Comparison of ENCODE assay signal across 9 mouse cellular contexts in genomic region chr17:57334761-57335150, GRCm38 (mm10). TPM values are rescaled to one million over a fixed set of nuclear protein-coding genes. Genes with fewer than 3 reads are reported as not detected.
DNase-seq lines count a peak whose midpoint lies in the region; ATAC-seq and TF ChIP-seq lines count a peak whose summit lies in the region.
"Had no signal": no experiment of that assay in that cellular context is flagged by ENCODE, and none has a peak within 500 bp of the region (broad histone marks: within the 10 kb centered on the region; RNA-seq: fewer than 3 reads in every experiment).

No protein-coding gene starts in this region.

- no peak overlapping the region; the same call in 1 of the 2 replicates for H3K4me3 ChIP-seq in bone marrow macrophage, adult 2 months (ENCODE audit: insufficient read depth, low read length)
- no peak overlapping the region for H3K4me3 ChIP-seq in heart, embryonic 14.5 days (ENCODE audit: control insufficient read depth in 1 of 2, insufficient read depth in 1 of 2, low read depth in 1 of 2, low read length in 2 of 2)
- no peak overlapping the region for H3K4me3 ChIP-seq in liver, embryonic 12.5 days
- H3K4me3 ChIP-seq: embryonic facial prominence, embryonic 12.5 days had no signal

- no peak for TF ChIP-seq POLR2A in bone marrow macrophage, adult 2 months (IDR thresholded peaks at IDR 0.05; ENCODE audit: borderline replicate concordance, low read depth, low read length)

- peaks cover 45% of the 10 kb centered on the region for H3K4me1 ChIP-seq in bone marrow macrophage, adult 2 months (ENCODE audit: control insufficient read depth, insufficient read depth, low read length)
- H3K4me1 ChIP-seq in heart, embryonic 14.5 days (ENCODE audit: control insufficient read depth in 2 of 2, insufficient read depth in 2 of 2, low read length in 2 of 2) = no peaks in the 10 kb centered on the region
- peaks cover 15% of the 10 kb centered on the region; the same call in 1 of the 2 replicates for H3K4me1 ChIP-seq in liver, embryonic 12.5 days
- H3K4me1 ChIP-seq: embryonic facial prominence, embryonic 12.5 days had no signal

- H3K27ac ChIP-seq in bone marrow macrophage, adult 2 months (ENCODE audit: insufficient read depth, low read depth, low read length) = peak overlapping the region; percentile 75
- no peak overlapping the region for H3K27ac ChIP-seq in heart, embryonic 14.5 days (replicated peaks in 1 of 2; ENCODE audit: control insufficient read depth in 1 of 2, insufficient read depth in 1 of 2, low read depth in 2 of 2, low read length in 2 of 2)
- H3K27ac ChIP-seq in liver, embryonic 12.5 days = no peak overlapping the region
- H3K27ac ChIP-seq: embryonic facial prominence, embryonic 12.5 days had no signal

- no peak overlapping the region for H3K9ac ChIP-seq in heart, embryonic 14.5 days (ENCODE audit: low read length)
- H3K9ac ChIP-seq in liver, embryonic 12.5 days = no peak overlapping the region
- H3K9ac ChIP-seq: embryonic facial prominence, embryonic 12.5 days had no signal

- peak; percentile 81 for DNase-seq in CD4-positive helper T cell, adult 2 months (ENCODE audit: low read depth, low spot score)
- peak; percentile 92 for DNase-seq in kidney, postnatal 10 days
- peak; percentile 84 to 87 for DNase-seq in natural killer cell, adult 2 months (ENCODE audit: low spot score in 2 of 2)
- peak; percentile 90 for DNase-seq in splenic B cell, adult 2 months (ENCODE audit: low read depth, low spot score)

- ATAC-seq in erythroblast, adult 5-6 weeks (replicated peaks; ENCODE audit: low FRiP score, poor library complexity, severe bottlenecking) = peak; percentile 73; the same call in 1 of the 2 replicates
- ATAC-seq in heart, embryonic 14.5 days (ENCODE audit: insufficient number of reproducible peaks, insufficient read depth, low FRiP score, low read depth) = no peak
- ATAC-seq in liver, embryonic 12.5 days = peak; percentile 4; the same call in 1 of the 2 replicates

- peak; percentile 82 for TF ChIP-seq CTCF in bone marrow macrophage, adult 2 months (IDR thresholded peaks at IDR 0.05; ENCODE audit: low read depth, low read length)

- no peaks in the 10 kb centered on the region for H3K9me3 ChIP-seq in heart, embryonic 14.5 days (ENCODE audit: control insufficient read depth, low read length)
- no peaks in the 10 kb centered on the region for H3K9me3 ChIP-seq in liver, embryonic 12.5 days (replicated peaks)
- H3K9me3 ChIP-seq: embryonic facial prominence, embryonic 12.5 days had no signal

- no peaks in the 10 kb centered on the region for H3K36me3 ChIP-seq in heart, embryonic 14.5 days (ENCODE audit: control insufficient read depth, insufficient read depth, low read length)
- H3K36me3 ChIP-seq in liver, embryonic 12.5 days = no peaks in the 10 kb centered on the region
- H3K36me3 ChIP-seq in splenic B cell, adult 2 months (ENCODE audit: control insufficient read depth, insufficient read depth, low read length, poor library complexity, severe bottlenecking) = no peaks in the 10 kb centered on the region
- H3K36me3 ChIP-seq: embryonic facial prominence, embryonic 12.5 days had no signal

- WGBS in heart, embryonic 14.5 days = 6% methylated on average over 16 of the region's 16 CpGs
- WGBS in liver, embryonic 12.5 days (ENCODE audit: insufficient replicate concordance) = 5% methylated on average over 16 of the region's 16 CpGs

- 0 out of 2 replicates have a peak overlapping the region, but pooled peaks have one; percentile 17 for H3K4me2 ChIP-seq in heart, embryonic 14.5 days (ENCODE audit: low read length)
- peak overlapping the region; percentile 20; the same call in 1 of the 2 replicates for H3K4me2 ChIP-seq in liver, embryonic 12.5 days
- H3K4me2 ChIP-seq: embryonic facial prominence, embryonic 12.5 days had no signal

- no peaks in the 10 kb centered on the region for H3K27me3 ChIP-seq in heart, embryonic 14.5 days (ENCODE audit: control insufficient read depth, insufficient read depth, low read length)
- no peaks in the 10 kb centered on the region for H3K27me3 ChIP-seq in liver, embryonic 12.5 days (replicated peaks)
- no peaks in the 10 kb centered on the region for H3K27me3 ChIP-seq in splenic B cell, adult 2 months (ENCODE audit: control insufficient read depth, insufficient read depth, low read length, poor library complexity, severe bottlenecking)
- H3K27me3 ChIP-seq: embryonic facial prominence, embryonic 12.5 days had no signal

RNA-seq across cellular contexts. Expression of gene Adgre1, which starts 23.7 kb away (rescaled TPM):
- 1,554 and 1,753 TPM in 2 replicates for polyA plus RNA-seq in bone marrow macrophage, adult 2 months (2012; ENCODE audit: insufficient read depth, insufficient read length, missing spikeins)
- 24.2 and 34.1 TPM in 2 replicates for total RNA-seq in erythroblast, adult 5-6 weeks (2015; ENCODE audit: low replicate concordance)
- 19.7 and 26.8 TPM in 2 replicates for total RNA-seq in erythroblast, adult 5-6 weeks (2017; ENCODE audit: low replicate concordance)
- 3.8 and 4.3 TPM in 2 replicates for polyA plus RNA-seq in heart, embryonic 14.5 days (2014; fragmentation: Nextera tagmentation; extraction: Ambion mirVana)
- polyA plus RNA-seq in liver, embryonic 12.5 days (2016; fragmentation: Nextera tagmentation; extraction: Ambion mirVana) = 9.5 and 11.6 TPM in 2 replicates

RNA-seq across cellular contexts. Expression of gene Vav1, which starts 55.9 kb away (rescaled TPM):
- 128 and 138 TPM in 2 replicates for polyA plus RNA-seq in bone marrow macrophage, adult 2 months (2012; ENCODE audit: insufficient read depth, insufficient read length, missing spikeins)
- 22.9 and 30.5 TPM in 2 replicates for total RNA-seq in erythroblast, adult 5-6 weeks (2015; ENCODE audit: low replicate concordance)
- total RNA-seq in erythroblast, adult 5-6 weeks (2017; ENCODE audit: low replicate concordance) = 38.3 and 38.8 TPM in 2 replicates
- 1.4 and 2.2 TPM in 2 replicates for polyA plus RNA-seq in heart, embryonic 14.5 days (2014; fragmentation: Nextera tagmentation; extraction: Ambion mirVana)
- polyA plus RNA-seq in liver, embryonic 12.5 days (2016; fragmentation: Nextera tagmentation; extraction: Ambion mirVana) = 14.2 and 14.3 TPM in 2 replicates

Comparison
In these comparisons a context has a peak if more than half of its experiments do, and no peak if none do; other contexts are left out.
1. RNA of gene Adgre1, which starts 23.7 kb away (polyA plus RNA-seq): 1,554 to 1,753 TPM in bone marrow macrophage, adult 2 months; 9.5 to 11.6 TPM in liver, embryonic 12.5 days and 3.8 to 4.3 TPM in heart, embryonic 14.5 days; every median in the first group is over 100 times any median in the second.
2. Peak in every context shown above with its lines, with median percentiles within 50 percentile points of each other: DNase-seq.